Mouse (Mus musculus): ENCODE results near the gene Oas1e.

DNA sequence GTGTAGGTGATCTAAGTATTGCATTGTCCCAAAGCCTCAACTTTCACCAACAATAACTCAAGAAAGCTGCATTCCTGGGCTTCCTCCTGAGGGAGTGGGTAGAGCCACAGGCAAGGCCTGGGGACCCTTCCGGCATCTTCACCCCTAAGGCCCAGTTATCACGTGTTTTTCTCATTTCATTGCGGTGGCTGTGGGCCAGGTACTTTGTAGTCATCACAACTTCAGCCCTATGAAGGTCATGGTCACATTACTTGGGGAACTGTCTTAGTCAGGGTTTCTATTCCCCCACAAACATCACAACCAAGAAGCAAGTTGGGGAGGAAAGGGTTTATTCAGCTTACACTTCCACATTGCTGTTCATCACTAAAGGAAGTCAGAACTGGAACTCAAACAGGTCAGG lies 42.5 kb downstream of the Oas1e start:
- TF ChIP-seq CTCF (IDR thresholded peaks at IDR 0.05; ENCODE audit: low read depth), result no peak
- TF ChIP-seq EP300 (IDR thresholded peaks at IDR 0.05; ENCODE audit: low read depth), result no peak

Data from liver, postnatal 0 days (tissue).